Mouse (Mus musculus) A20 (cell line): ENCODE data around the gene Grb7.

Experiments
- DNase-seq: peaks from one replicate; pipeline ENCODE4 v3.0.0-alpha.2; 2011; ENCODE audit warnings: low read depth, low spot score

Grb7 gene

DNA sequence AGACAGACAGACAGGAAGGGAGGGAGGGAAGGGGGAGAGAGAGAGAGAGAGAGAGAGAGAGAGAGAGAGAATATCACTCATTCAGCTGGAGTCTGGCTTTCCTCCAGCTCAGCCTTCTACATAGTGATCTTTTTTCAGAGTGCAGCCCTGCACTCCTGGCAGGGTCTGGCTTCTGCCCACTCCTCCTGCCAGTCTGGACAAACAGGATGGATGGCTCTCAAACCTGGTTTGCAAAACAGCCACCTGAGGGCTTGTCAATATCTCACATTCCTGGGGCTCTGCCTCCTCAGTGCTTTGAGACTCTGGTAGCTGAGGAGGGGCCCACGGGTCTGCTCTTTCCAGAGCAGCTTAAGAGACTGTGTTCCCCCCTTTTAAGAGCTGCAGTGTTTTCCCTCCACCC is 956 bp upstream of the Grb7 start:
- DNase-seq, result no peak

DNA sequence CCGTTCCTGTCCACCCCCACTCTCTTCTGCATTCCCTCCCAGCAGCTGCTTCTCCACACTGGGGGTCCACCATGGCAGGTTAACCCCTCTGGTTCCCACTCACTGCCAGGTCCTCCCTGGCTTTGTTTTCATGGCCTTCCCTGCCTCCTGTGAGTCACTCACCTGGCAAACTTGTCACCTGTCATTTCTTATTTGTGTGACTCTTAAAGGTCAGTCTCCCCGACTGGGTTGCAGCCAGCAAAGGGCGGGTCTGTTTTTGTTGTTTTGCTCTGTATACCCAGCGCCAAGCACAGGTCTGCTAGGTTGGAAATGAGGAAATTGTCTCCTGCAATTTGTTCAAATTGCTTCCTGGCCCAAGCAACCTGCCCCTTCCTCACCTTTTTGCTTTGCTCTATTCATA is 515 bp upstream of the Grb7 start:
- no peak for DNase-seq

DNA sequence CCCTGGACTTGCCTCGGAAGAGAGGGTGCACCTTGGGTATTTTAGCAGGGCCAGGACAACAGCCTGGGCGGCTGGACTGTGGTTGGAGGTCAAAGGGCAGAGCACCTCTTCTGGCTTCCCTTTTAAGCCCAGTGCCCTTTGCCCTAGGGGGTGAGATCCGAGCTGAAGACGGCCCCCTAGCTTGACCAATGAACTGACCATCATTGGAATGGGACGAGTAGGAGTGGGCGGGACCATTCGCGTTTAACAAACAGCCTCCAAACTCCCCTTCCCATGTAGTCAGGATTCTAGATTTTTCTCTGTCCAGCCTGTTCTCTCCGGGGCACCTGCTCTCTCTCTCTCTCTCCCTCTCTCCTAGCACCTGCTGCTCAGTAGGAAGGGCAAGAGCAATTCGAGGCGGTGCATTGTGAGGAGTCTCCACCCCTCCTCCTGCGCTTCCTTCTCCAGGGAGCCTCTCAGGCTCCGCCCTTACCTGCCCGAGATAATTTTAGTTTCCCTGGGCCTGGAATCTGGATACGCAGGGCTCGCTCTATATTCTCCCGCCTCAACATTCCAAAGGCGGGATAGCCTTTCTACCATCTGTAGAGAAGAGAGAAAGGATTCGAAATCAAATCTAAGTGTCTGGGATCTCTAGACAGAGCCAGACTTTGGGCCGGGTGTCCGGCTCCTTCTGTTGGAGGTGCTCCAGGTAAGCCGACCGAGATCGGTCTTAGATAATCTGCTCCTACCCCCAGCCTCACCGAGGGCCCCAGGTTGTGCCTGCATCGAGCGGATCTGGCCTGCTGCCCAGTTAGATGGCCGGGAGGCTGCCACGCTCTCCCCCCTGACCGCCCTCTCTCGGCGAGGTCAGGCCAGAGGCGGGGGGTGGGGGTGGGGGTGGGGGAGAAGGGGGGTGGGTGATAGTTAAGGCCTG is 624 bp downstream of the Grb7 start:
- DNase-seq, result no peak

DNA sequence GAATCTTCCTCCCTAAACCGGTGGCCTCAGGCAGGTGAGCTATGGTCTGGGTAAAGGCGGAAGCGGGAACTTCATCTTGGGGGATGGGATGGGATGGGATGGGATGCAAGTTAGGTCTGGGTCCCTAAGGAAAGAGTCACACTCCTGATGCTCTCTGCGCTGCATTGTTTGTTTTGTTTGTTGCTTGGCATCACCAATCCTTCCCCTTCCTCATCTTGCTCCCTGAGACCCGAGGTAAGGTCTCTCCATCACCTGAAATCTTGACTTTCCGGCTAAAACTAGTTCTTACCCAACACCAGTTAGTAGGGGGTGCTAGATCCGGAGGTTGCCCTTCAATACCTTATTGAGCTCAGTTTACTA is 1.3 kb downstream of the Grb7 start:
- DNase-seq, result no peak

DNA sequence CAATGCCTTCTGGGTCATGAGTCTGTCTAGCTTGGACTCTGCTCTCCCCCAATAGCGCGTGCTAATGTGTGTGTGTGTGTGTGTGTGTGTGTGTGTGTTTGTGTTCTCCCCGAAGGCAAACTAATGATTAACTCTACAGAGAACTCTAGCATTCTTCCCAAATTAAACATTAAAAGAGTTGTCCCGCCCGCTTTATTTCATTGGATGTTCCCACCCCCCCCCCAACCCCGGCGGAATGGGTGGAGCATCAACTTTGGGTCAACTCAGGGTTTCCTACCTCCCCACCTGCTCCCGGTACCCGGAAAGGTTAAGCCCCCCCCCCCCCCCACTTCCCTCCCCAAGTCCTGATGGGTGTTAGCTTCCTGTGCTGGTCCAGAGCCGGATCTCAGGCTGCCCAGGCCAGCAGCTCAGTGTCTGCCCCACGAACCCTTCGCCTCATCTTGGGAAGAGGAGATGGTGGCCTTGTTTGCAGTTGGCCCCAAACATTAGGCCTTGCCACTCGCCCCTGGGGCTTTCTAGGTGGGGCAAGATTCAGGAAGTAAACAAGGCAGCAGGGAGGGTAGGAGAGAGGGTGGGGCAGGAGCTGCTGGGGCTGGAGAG is 2.1 kb downstream of the Grb7 start:
- DNase-seq, result no peak

DNA sequence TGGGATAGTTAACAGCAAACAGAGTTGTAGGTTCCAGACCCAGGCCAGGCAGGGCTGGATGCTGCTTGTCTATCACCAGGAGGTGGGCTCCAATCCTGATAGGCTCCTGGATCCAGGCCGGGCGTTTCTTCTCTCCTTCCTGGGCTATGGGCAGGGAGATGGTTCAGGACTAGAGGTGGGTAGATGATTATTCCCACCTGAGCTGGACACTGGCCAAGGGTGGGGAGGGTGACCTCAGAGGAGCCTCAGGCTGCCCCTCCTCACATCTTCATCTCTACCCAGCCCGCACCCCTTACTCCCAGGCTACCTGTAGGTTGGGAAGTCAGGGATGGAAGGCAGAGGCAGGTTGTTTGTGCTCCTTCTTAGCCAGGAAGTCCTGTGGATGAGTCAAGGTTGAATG is 3.2 kb downstream of the Grb7 start:
- DNase-seq, result no peak

DNA sequence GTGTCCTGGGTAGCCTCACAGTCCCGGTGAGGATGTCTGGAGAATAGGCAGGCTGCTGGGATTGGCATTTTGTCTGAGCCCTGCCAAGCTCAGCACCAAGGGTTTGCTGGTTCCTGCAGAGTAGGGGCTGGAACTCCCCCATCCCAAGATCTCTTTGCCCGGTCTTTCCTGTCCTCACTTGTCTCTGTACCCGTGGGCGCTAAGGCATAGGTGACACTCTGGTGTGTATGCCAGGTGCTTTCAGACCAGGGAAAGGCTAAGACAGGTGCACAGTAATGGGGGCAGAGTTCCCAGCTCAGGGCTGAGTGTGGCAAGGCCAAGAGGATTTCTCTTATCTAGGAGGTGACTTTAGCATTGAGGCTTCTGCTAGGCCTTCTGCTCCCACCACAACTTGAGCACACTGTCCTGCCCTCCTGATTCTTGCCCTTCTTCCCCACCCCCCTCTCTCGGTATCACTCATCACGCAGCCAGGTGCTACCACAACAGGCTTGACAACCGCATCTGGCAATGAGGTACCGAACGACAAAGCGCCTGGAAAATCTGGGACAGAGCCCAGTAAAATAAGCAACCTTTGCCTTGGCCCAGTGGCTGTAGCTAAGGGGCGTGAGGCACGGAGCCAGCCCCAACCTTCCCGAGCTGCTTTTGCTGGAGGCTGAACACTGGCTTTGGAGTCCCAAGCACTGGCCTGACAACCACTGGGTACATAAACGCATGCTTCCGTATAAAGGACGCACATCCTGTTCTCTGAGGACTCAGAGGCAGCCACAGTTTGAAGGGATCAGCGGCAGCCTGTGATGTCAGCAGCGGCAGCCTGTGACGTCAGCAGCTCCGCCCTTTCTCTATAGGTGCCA is 4.0 kb downstream of the Grb7 start:
- peak; percentile 81 for DNase-seq

DNA sequence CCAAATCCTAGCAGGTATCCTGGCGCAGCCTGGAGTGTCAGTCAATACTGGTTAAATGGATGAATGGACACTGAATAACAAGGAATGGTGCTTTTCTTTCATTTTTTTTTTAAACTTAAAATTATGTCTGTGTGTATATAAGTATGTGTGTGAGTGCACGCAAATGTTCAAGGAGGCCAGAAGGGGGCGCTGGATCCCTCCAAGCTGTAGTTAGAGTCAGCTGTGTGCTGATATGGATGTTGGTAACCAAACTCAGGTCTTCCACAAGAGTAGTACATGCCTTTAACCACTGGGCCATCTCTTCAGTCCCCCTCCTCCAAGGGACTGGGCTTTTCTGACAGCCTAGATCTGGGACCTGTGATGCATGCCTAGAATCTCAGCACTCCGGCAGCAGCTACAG is 9.3 kb downstream of the Grb7 start:
- peak; percentile 78 for DNase-seq

DNA sequence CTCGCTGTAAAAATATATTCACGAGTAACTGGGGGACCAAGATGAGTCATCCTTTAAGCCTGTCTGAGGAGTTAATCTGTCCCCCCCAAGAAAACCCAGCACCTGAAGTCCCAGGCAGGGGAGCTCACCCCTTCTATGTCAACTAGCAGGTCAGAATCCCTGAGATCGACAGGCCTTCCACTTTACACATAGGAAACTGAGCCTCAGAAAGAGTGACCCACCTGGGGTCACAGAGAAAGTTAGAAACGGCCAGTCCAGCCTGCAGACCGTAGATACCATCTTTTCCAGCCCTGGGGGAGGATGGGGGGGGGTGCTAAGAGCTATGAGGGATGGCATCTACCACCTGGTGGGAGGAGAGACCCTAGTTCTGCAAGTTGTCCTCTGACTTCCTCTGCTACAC is 10.4 kb downstream of the Grb7 start:
- DNase-seq, result peak; percentile 78

DNA sequence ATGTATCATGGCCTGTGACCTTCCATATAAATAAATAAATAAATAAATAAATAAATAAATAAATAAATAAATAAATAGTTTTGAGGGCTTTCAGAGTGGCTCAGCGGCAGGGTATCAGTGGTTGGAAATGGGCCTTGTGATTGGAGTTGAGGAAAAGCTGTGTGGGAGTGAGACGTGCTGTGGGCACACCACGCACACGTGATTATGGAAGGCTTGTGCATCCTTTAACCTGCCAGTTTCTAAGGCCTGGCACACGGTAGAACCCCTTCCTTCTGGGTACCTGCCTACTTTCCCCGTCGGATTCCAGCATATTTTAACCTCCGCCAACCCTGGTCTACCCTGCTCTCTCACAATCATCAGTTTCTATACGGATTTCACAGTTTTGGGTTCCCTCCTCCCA is 10.8 kb downstream of the Grb7 start:
- DNase-seq, result no peak

DNA sequence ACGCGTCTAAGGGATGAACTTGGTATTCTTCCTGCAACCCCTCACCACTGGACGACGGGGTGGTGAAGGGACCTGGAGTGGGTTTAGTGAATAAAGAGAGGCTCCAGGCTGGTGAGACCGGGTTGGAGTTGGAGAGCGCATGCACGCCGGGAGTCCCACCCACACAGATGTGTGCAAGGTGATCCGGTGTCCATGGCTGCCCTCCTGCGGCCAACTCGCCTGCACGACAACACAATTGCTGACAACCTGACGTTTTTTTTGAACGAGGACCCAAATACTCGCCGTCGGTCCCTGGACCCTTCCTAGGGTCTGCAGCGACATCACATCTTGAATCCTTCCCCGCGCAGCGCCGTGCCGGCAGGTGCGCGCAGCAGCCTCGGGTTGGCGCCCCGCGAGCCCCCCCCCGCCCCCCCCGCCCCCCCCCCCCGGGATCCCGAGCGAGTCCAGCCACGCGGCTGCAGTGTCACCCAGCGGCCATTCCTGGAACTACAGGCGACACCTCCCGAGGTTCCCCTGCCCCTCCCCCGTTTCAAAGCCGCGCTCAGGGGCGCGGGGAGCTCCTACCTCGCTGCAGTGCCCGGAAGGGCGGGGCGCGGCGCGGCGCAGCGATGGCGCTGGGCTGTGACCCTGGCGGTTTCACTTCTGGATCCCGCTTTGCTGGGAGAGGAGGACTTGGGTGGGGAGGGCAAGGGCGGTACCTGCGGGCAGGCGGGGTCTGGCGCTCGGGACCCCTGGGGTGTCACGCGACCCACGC is 11.3 kb downstream of the Grb7 start:
- DNase-seq, result peak; percentile 99

DNA sequence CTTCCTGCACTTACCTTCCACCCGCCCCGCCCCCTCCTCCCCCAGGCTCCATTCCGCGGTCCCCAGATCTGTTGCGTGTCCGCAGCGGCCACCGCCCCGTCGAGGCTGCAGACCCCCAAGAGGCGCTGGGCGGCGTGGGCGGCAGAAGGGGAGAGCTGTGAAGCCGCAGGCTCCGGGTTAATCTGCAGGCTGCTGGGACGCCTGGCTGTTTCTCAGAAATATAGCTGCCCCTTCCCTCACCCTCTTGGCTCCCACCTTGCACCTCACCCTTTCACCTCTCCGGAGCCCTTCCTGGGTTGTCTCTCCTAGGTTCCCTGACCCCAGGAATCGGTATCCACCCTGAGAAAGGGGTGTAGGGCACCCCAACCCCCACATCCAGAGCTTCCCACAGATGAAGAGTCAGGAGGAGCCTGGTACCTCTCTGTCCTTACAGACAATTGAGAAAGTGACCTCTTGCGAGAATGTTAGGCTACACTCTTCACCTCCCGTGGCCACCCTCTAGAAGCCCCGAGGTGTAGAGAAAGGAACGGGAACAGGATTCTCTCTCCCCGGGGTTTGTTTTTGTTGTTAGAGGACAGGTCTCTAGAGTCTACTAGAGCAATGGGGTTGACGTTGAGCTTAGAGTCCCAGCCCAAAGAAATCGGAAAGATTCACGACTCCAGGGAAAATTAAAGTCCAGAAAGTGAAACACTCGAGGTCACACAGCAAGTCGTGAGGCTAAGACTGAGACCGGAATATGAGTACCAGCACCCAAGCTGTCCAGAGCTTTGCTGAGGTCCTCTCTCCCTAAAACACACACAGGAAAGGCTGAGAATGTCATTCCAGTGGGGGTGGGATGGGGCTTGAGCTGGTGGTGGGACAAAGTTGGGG is 12.2 kb downstream of the Grb7 start:
- no peak for DNase-seq

DNA sequence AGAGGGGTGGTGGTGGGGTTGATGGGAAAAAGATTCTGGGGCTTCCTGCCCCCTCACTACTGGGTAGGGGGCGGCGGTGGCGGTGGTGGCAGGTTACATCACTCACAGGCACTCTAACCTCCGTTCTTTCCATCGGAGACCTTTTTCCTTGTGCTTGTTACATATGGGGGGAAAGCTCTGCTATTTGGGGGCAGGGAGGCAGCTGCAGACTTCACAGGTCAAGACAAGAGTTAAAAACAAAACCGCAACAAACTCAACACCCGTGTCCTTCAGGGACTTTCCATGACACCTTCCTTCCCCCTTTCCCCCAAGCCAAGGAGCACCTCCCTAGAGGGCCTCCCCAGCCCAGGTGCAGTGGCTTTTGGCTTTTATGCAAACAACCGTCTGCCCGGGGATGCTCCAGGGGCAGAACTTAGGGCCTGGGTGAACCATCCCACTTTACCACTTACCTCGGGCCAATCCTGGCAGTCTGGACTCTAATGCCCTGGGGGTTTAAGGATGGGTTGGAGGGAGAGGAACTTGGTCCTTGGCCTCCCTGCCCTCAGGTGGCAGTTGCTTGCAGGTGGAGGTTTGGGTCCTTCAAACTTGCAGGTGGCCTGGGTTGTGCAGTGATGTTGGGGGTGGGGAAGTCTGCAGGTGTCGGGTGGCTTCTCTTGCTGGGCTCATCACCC is 13.0 kb downstream of the Grb7 start:
- DNase-seq, result peak; percentile 98

DNA sequence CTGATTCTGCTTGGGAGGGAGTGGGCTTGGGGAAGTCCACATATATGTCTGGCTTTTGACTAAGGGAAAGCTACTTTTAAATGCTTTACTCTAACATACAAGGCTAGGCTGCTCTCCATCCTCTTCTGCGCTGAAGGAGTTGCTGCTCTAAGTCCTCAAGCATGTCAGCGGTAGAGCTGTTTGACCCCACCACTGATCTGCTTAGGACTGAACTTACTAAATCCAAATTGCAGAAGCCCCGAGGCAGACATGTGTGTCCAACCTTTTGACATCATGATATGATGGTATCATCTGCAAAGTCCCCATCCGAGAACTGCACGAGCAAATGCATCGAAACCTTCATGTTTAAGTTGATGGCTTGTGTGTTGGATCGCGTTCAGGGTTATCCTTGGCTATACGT is 13.7 kb downstream of the Grb7 start:
- DNase-seq, result no peak

DNA sequence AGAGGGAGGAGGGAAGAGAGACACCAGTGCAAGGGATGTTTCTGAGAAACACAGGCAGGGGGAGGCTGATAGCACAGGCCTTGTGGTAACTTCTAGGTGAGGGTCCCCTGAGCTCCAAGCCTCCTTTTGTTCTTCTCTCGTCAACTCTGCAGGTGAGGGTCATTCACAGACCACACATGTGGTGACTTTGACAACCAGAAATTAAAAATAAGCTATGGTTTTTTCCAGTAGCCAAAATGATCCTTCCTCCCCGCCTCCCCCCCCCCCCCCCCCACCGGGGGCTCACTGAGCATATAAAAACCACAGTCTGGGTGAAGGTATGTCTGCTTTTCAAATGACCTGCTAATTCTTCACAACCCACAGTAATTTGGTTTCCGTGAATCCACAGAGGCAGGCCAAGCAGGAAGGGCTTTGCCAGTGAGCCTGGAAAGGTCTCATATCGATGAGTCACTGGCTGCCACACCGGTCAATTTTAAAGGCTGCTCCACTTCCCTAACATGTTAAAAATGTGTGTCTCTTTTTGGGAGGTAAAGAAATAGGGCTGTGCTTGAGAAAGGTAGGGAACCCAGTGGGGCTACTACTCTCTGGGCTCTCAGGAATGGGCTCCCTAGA is 15.0 kb downstream of the Grb7 start:
- peak; percentile 74 for DNase-seq

DNA sequence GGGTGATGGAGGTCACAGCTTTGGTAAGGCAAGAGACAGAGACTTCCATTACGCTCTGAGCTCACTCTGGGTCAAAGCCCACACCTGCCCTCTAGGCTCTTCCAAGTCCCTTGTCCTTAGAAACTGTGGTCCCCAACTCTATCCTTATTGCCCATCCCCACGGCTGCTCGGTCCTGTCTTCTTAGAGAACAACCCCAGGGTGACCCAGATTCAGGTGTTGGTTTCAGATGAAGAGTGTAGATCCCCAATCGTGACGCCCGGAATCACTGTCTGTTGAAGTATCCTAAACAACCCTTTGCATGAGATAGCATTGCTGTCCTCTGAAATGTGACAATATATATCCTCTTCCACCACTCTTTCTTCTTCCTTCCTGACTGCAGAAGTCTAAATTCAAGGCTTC is 16.1 kb downstream of the Grb7 start:
- peak; percentile 67 for DNase-seq

DNA sequence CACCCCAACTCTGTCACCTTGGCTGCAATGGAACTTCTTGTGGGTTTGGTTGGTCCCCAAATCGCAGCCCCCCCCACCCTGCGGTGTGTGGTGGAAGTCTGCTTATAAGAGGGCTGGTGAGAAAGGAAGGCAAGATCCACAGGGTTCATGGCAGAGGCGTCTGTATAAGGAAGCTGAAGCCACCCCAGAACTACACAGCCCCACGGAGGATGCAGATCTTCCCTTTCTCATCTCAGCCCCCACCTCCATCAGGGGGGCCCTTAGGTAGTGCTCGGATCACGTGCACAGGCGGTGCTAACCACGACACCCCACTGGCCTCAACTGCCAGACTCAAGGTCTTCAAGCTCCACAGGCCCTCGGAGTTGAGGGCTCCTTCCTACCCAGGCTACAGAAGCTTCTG is 17.7 kb downstream of the Grb7 start:
- DNase-seq, result peak; percentile 44

DNA sequence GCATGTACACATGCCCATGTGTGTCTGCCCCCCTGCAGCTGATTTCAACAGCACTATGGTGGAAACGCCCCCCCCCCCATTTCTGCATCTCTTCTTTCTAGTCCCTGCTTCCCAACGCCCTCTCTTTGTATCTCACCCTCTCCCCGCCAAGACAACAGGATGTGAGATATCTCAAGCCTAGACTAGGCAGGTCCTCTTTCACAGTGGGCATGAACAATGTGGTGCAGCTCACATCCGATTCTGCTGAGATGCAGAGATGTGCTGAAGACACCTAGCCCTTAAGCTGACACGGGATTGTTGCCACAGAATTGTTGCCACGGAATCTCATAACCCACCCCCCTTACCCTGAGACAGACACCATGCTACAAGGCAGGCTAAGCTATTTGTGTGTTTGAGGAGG is 18.3 kb downstream of the Grb7 start:
- DNase-seq, result no peak

DNA sequence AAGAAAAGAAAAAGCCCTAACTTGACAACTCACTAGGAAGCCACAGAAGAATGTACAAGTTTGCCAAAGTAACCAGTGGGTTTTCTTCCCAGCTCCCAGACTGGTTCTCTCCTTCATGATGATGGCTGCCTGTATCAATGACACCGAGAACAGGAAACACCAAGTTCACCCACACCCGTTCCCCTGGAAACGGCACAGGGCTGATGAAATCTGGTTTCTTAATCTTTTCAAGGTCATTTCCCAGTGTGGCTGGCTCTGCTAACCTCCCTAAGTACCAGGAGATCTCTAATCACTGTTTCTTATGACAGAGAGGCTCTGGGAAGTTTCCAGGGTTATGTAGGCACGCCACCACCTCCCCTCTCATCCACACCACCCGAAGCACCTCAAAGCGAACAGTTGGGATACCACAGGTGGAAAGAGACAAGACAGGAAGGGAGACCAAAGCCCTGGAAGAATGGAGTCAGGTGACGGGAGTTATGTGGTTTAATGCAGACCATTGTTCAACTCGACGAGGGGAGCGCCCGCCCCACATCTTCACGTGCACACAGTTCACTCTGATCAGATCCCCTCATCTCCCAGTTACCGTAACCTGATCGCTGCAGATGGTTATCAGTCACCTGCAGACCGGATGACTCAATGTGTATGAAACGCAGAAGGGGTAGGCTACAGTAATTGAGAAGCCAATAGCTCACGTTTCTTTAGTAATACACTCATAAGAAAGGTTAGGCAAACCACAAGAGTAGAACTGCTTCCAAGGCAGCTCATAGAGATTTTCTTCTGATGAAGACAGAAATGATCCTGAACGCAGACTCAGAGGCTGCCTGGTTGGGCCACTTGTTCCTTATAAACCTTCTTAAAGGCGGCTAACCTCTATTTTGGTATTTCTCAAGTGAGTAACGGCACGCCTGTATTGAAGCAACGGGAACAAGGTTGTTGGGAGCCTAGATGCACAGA is 23.8 kb downstream of the Grb7 start:
- DNase-seq, result no peak
